8 mouse cellular contexts compared by ENCODE assay signal in genomic region chr10:4210313-4211066, GRCm38 (mm10). TPM values are rescaled to one million over a fixed set of nuclear protein-coding genes. Genes with fewer than 3 reads are reported as not detected.
DNase-seq lines count a peak whose midpoint lies in the region; ATAC-seq and TF ChIP-seq lines count a peak whose summit lies in the region.

No protein-coding gene starts in this region.

- peak overlapping the region; percentile 54 for H3K4me2 ChIP-seq in kidney, postnatal 0 days (ENCODE audit: low read length)
- H3K4me2 ChIP-seq in stomach, embryonic 14.5 days (replicated peaks; ENCODE audit: low read depth, low read length): peak overlapping the region; percentile 35

- no peaks in the 10 kb centered on the region for H3K9me3 ChIP-seq in kidney, postnatal 0 days (replicated peaks; ENCODE audit: low read length)
- H3K9me3 ChIP-seq in limb, embryonic 10.5 days (replicated peaks): no peaks in the 10 kb centered on the region
- peaks cover 3% of the 10 kb centered on the region; the same call in 1 of the 2 replicates for H3K9me3 ChIP-seq in stomach, embryonic 14.5 days (ENCODE audit: control insufficient read depth, low read depth, low read length)

- 0 out of 2 replicates have a peak overlapping the region, but pooled peaks have one; percentile 9 for H3K9ac ChIP-seq in kidney, postnatal 0 days (ENCODE audit: low read depth, low read length)
- H3K9ac ChIP-seq in stomach, embryonic 14.5 days (replicated peaks; ENCODE audit: low read depth, low read length): no peak overlapping the region

- peak; percentile 59 for DNase-seq in kidney, postnatal 0 days (ENCODE audit: low spot score)
- no peak for DNase-seq in kidney, adult 9 months
- peak; percentile 12 for DNase-seq in brain, embryonic 14.5 days (ENCODE audit: low read depth)
- peak; percentile 35 for DNase-seq in forelimb bud, embryonic 11.5 days (ENCODE audit: low read depth, low spot score)
- DNase-seq in limb, embryonic 10.5 days (ENCODE audit: low spot score): peak; percentile 54
- no peak for DNase-seq in cerebellum, adult 11 months
- DNase-seq in cerebellum, adult 18-20 months: no peak

- WGBS in kidney, postnatal 0 days: 16% methylated on average over 24 of the region's 24 CpGs
- WGBS in limb, embryonic 10.5 days: 29% methylated on average over 24 of the region's 24 CpGs
- 19% methylated on average over 24 of the region's 24 CpGs for WGBS in stomach, embryonic 14.5 days

- ATAC-seq in kidney, postnatal 0 days (replicated peaks; ENCODE audit: low FRiP score, low read depth): no peak; the same call in 1 of the 2 replicates
- ATAC-seq in stomach, embryonic 14.5 days (ENCODE audit: insufficient number of reproducible peaks, insufficient read depth, low FRiP score, low read depth): no peak

- H3K36me3 ChIP-seq in kidney, postnatal 0 days (ENCODE audit: insufficient read depth, low read length): no peaks in the 10 kb centered on the region
- no peaks in the 10 kb centered on the region for H3K36me3 ChIP-seq in limb, embryonic 10.5 days
- H3K36me3 ChIP-seq in stomach, embryonic 14.5 days (ENCODE audit: control insufficient read depth, insufficient read depth, low read length): no peaks in the 10 kb centered on the region

- TF ChIP-seq POLR2A in brain, embryonic 14.5 days (IDR thresholded peaks at IDR 0.05; ENCODE audit: borderline replicate concordance, extremely low read depth, insufficient read depth, insufficient read length, poor library complexity, severe bottlenecking): no peak

- H3K4me3 ChIP-seq in kidney, postnatal 0 days (replicated peaks; ENCODE audit: low read depth, low read length): peak overlapping the region; percentile 12; the same call in 1 of the 2 replicates
- H3K4me3 ChIP-seq in limb, embryonic 10.5 days: peak overlapping the region; percentile 35
- peak overlapping the region; percentile 11; the same call in 1 of the 2 replicates for H3K4me3 ChIP-seq in stomach, embryonic 14.5 days (ENCODE audit: low read depth, low read length)

- no peak for TF ChIP-seq CTCF in kidney, postnatal 0 days (IDR thresholded peaks at IDR 0.05; ENCODE audit: low read depth)
- TF ChIP-seq CTCF in brain, embryonic 14.5 days (IDR thresholded peaks at IDR 0.05; ENCODE audit: borderline replicate concordance, extremely low read depth, insufficient read depth, insufficient read length): no peak

- no peaks in the 10 kb centered on the region for H3K4me1 ChIP-seq in kidney, postnatal 0 days (replicated peaks; ENCODE audit: insufficient read depth, low read length)
- H3K4me1 ChIP-seq in limb, embryonic 10.5 days: peaks cover 10% of the 10 kb centered on the region
- no peaks in the 10 kb centered on the region for H3K4me1 ChIP-seq in stomach, embryonic 14.5 days (ENCODE audit: control insufficient read depth, insufficient read depth, low read length)

- H3K27me3 ChIP-seq in kidney, postnatal 0 days (ENCODE audit: insufficient read depth, low read length): no peaks in the 10 kb centered on the region
- 0 out of 2 replicates have a peak, but pooled peaks cover 4% of the 10 kb centered on the region for H3K27me3 ChIP-seq in limb, embryonic 10.5 days (ENCODE audit: low read depth, poor library complexity, severe bottlenecking)
- H3K27me3 ChIP-seq in stomach, embryonic 14.5 days (ENCODE audit: control insufficient read depth, insufficient read depth, low read length): no peaks in the 10 kb centered on the region

- no peak overlapping the region for H3K27ac ChIP-seq in kidney, postnatal 0 days
- H3K27ac ChIP-seq in limb, embryonic 10.5 days: 0 out of 2 replicates have a peak overlapping the region, but pooled peaks have one; percentile 9
- H3K27ac ChIP-seq in stomach, embryonic 14.5 days (ENCODE audit: low read length): no peak overlapping the region

RNA-seq across cellular contexts. Expression of gene Akap12, which starts 55.7 kb away (rescaled TPM):
- 53.7 and 54.4 TPM in 2 replicates for polyA plus RNA-seq in kidney, postnatal 0 days (2015; fragmentation: Nextera tagmentation; extraction: Ambion mirVana)
- polyA plus RNA-seq in brain, embryonic 14.5 days (2012; rRNA removed): 12.5 and 37.3 TPM in 2 replicates
- polyA plus RNA-seq in limb, embryonic 10.5 days (2016; fragmentation: Nextera tagmentation; extraction: Ambion mirVana): 8.4 and 9.0 TPM in 2 replicates
- 59.0 and 64.0 TPM in 2 replicates for polyA plus RNA-seq in stomach, embryonic 14.5 days (2014; fragmentation: Nextera tagmentation; extraction: Ambion mirVana)

Comparison
In these comparisons a context has a peak if more than half of its experiments do, and no peak if none do; other contexts are left out.
1. DNase-seq: peak in kidney, postnatal 0 days (single experiment), brain, embryonic 14.5 days (single experiment), forelimb bud, embryonic 11.5 days (single experiment) and limb, embryonic 10.5 days (single experiment); none in kidney, adult 9 months (single experiment), cerebellum, adult 11 months (single experiment) and cerebellum, adult 18-20 months (0 of 2).
2. Peak in every context shown above with its lines, with median percentiles within 50 percentile points of each other: H3K4me3 ChIP-seq.